Comparison of ENCODE assay signal across 9 mouse cellular contexts in the genomic region with DNA sequence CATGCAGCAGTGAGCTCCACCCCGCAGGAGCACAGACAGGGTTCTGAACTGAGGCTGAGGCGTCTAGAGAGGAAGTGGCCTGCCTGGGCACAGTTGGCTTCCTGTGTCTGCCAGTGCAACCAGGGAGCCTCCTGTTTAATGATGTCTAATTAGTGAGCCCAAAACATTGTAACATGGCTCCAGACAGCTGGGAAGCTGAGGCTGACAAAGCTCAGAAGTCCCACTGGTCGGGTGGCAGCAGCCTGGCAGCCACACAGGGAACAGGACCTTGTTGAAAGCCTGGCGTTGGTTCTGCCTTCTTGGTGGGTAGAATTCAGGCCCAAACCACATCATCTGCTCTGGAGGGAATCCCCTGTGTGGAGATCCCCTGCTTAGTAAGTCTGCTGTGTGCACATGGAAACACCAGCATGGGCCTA. TPM values are rescaled to one million over a fixed set of nuclear protein-coding genes. Genes with fewer than 3 reads are reported as not detected.
DNase-seq lines count a peak whose midpoint lies in the region; ATAC-seq lines count a peak whose summit lies in the region.
"Had no signal": no experiment of that assay in that cellular context is flagged by ENCODE, and none has a peak within 500 bp of the region (broad histone marks: within the 10 kb centered on the region; RNA-seq: fewer than 3 reads in every experiment).

No protein-coding gene starts in this region.

- ATAC-seq in heart, embryonic 12.5 days (ENCODE audit: insufficient number of reproducible peaks, low FRiP score) = no peak
- ATAC-seq in megakaryocyte progenitor cell, adult 5-6 weeks (replicated peaks; ENCODE audit: poor library complexity) = peak; percentile 42; the same call in 1 of the 2 replicates

- H3K4me1 ChIP-seq in heart, embryonic 12.5 days (replicated peaks) = peaks cover 48% of the 10 kb centered on the region

- no peak for DNase-seq in heart, postnatal 4 days
- DNase-seq in spleen, adult 12 weeks (ENCODE audit: low spot score) = peak; percentile 36
- no peak for DNase-seq in spleen, postnatal 4 days (ENCODE audit: low spot score in 2 of 2)
- peak; percentile 61 to 70 for DNase-seq in thymus, postnatal 36 days
- DNase-seq in frontal cortex, postnatal 36 days (ENCODE audit: low spot score in 2 of 2) = no peak
- no peak for DNase-seq in left cerebral cortex, postnatal 10 days (ENCODE audit: extremely low spot score in 1 of 2, low spot score in 2 of 2)
- DNase-seq: adrenal gland, adult 8-10 months had no signal

- no peak overlapping the region for H3K4me2 ChIP-seq in heart, embryonic 12.5 days

- intact Hi-C loops in left cerebral cortex, postnatal 10 days (cut with DNase I) = no loop called here

- peaks cover 37% of the 10 kb centered on the region for H3K27me3 ChIP-seq in heart, embryonic 12.5 days (replicated peaks)

- 69% methylated on average over 4 of the region's 4 CpGs for WGBS in heart, embryonic 12.5 days

- no peak overlapping the region for H3K4me3 ChIP-seq in heart, embryonic 12.5 days

- H3K36me3 ChIP-seq in heart, embryonic 12.5 days = no peaks in the 10 kb centered on the region

- 0 out of 2 replicates have a peak overlapping the region, but pooled peaks have one; percentile 23 for H3K27ac ChIP-seq in heart, embryonic 12.5 days (ENCODE audit: poor library complexity, severe bottlenecking)

- H3K9me3 ChIP-seq in heart, embryonic 12.5 days (replicated peaks) = no peaks in the 10 kb centered on the region

- no peak overlapping the region for H3K9ac ChIP-seq in heart, embryonic 12.5 days

RNA-seq across cellular contexts. Expression of gene Fam83f, which starts 9.8 kb away (rescaled TPM):
- polyA plus RNA-seq in heart, embryonic 12.5 days (2016; fragmentation: Nextera tagmentation; extraction: Ambion mirVana) = 0.08 and 0.20 TPM in 2 replicates
- total RNA-seq in heart, postnatal 4 days (2021) = under 1 TPM; 0.17 to 0.23 TPM
- 0.05 and 0.20 TPM in 2 replicates for total RNA-seq in megakaryocyte progenitor cell, adult 5-6 weeks (2015)
- 0.10 and 0.42 TPM in 2 replicates for total RNA-seq in megakaryocyte progenitor cell, adult 5-6 weeks (2017)
- total RNA-seq in left cerebral cortex, postnatal 10 days (2021) = under 1 TPM; 0.54 to 0.57 TPM

RNA-seq across cellular contexts. Expression of gene Tnrc6b, which starts 29.6 kb away (rescaled TPM):
- polyA plus RNA-seq in heart, embryonic 12.5 days (2016; fragmentation: Nextera tagmentation; extraction: Ambion mirVana) = 36.8 and 38.5 TPM in 2 replicates
- total RNA-seq in heart, postnatal 4 days (2021) = 10 to 100 TPM; 59.5 to 60.8 TPM
- 41.8 and 46.5 TPM in 2 replicates for total RNA-seq in megakaryocyte progenitor cell, adult 5-6 weeks (2015)
- total RNA-seq in megakaryocyte progenitor cell, adult 5-6 weeks (2017) = 46.6 and 59.3 TPM in 2 replicates
- total RNA-seq in left cerebral cortex, postnatal 10 days (2021) = 100 to 1,000 TPM; 127 to 130 TPM

Comparison
In these comparisons a context has a peak if more than half of its experiments do, and no peak if none do; other contexts are left out.
1. DNase-seq: peak in spleen, adult 12 weeks (single experiment) and thymus, postnatal 36 days (2 of 2); none in heart, postnatal 4 days (single experiment), spleen, postnatal 4 days (0 of 2), frontal cortex, postnatal 36 days (0 of 2) and left cerebral cortex, postnatal 10 days (0 of 2).